Mouse (Mus musculus): ENCODE measurements around the gene Ciao2b. TPM values are rescaled to one million over a fixed set of nuclear protein-coding genes. Genes with fewer than 3 reads are reported as not detected.

Ciao2b gene
- 35.4 and 51.4 TPM in 2 replicates for polyA plus RNA-seq (2012; rRNA removed)

GRCm38 (mm10) chr8:104641426-104642323, at the start of gene Ciao2b:
TSS of gene Ciao2b (minus strand) at chr8:104641965.

GRCm38 (mm10) chr8:104630981-104631663, 10.6 kb downstream of the Ciao2b start, which contains the start of gene Rrad:
TSS of gene Rrad (minus strand) at chr8:104631327.

GRCm38 (mm10) chr8:104624161-104624560, 17.6 kb downstream of the Ciao2b start, which contains the start of gene Cdh16:
TSS of gene Cdh16 (minus strand) at chr8:104624396.

GRCm38 (mm10) chr8:104591133-104591834, 50.5 kb downstream of the Ciao2b start, which contains the start of gene Pdp2:
TSS of gene Pdp2 (plus strand) at chr8:104591451.

Other genes with a start within 250 kb of the Ciao2b start
- gene Cmtm4, start 246.2 kb downstream of the Ciao2b start, polyA plus RNA-seq (2012; rRNA removed) = 18.6 and 19.0 TPM in 2 replicates
- gene Dync1li2, start 198.9 kb downstream of the Ciao2b start, polyA plus RNA-seq (2012; rRNA removed) = 14.7 and 16.0 TPM in 2 replicates
- 0.13 and 0.15 TPM in 2 replicates for gene Terb1, start 132.1 kb downstream of the Ciao2b start, polyA plus RNA-seq (2012; rRNA removed)
- gene Nae1, start 107.3 kb downstream of the Ciao2b start, polyA plus RNA-seq (2012; rRNA removed) = 3.4 and 5.2 TPM in 2 replicates
- 6.4 and 6.6 TPM in 2 replicates for gene Car7, start 107.3 kb downstream of the Ciao2b start, polyA plus RNA-seq (2012; rRNA removed)
- 6.2 and 6.5 TPM in 2 replicates for gene Pdp2, start 50.5 kb downstream of the Ciao2b start, polyA plus RNA-seq (2012; rRNA removed)
- 7.8 and 11.6 TPM in 2 replicates for gene Cdh16, start 17.6 kb downstream of the Ciao2b start, polyA plus RNA-seq (2012; rRNA removed)
- gene Rrad, start 10.6 kb downstream of the Ciao2b start, polyA plus RNA-seq (2012; rRNA removed) = 28.2 and 29.4 TPM in 2 replicates
- 11.4 and 18.0 TPM in 2 replicates for gene Ces2a, start 92.0 kb upstream of the Ciao2b start, polyA plus RNA-seq (2012; rRNA removed)
- 0.18 and 0.44 TPM in 2 replicates for gene Ces2b, start 189.6 kb upstream of the Ciao2b start, polyA plus RNA-seq (2012; rRNA removed)
- 0.12 and 0.38 TPM in 2 replicates for gene Ces2c, start 205.1 kb upstream of the Ciao2b start, polyA plus RNA-seq (2012; rRNA removed)